8 mouse cellular contexts compared by ENCODE assay signal in the genomic region with DNA sequence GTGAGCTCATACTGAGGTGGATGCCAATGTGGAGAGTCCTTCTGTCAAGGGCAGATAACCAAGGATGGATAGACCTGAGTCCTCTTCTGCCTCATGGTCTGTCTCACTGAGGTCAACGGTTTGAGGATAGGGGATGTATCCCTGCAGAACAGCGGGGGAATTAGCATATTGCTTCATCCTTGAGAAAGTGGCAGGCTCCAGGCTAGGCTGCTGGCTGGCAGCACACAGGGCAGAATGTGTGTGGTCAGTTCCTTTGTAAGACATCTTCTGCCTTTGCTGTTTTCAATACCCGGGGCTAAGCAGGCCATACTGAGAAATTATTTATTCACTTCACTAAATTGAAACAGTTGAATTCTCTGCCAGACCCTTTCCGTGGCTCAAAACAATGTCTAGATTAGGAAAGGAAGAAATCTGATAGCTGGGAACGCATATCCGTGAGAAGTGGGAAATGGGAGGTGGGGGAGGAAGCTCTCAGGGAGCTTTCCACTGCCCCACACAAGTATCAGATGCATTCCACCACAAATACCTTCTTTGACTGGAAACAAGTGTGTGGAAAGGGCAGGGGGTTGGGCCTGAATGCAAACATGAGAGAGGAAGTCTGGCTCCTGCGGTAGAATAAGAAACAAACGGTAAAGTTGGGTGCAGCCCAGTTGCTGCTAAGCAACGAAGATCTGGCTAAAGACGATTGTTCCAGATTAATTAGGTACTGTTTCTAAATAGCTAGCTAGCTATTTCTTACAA. TPM values are rescaled to one million over a fixed set of nuclear protein-coding genes. Genes with fewer than 3 reads are reported as not detected.
DNase-seq lines count a peak whose midpoint lies in the region; ATAC-seq and TF ChIP-seq lines count a peak whose summit lies in the region.

No protein-coding gene starts in this region.

- WGBS in heart, embryonic 10.5 days, result 19% methylated on average over 10 of the region's 10 CpGs
- WGBS in liver, embryonic 16.5 days (ENCODE audit: insufficient replicate concordance), result 13% methylated on average over 10 of the region's 10 CpGs
- WGBS in stomach, postnatal 0 days, result 9% methylated on average over 10 of the region's 10 CpGs

- H3K9ac ChIP-seq in liver, embryonic 16.5 days (ENCODE audit: low read depth, low read length), result no peak overlapping the region
- no peak overlapping the region for H3K9ac ChIP-seq in stomach, postnatal 0 days (ENCODE audit: low read length)

- peak overlapping the region; percentile 77 for H3K27ac ChIP-seq in heart, embryonic 10.5 days
- no peak overlapping the region for H3K27ac ChIP-seq in liver, embryonic 16.5 days (ENCODE audit: low read length)
- peak overlapping the region; percentile 56; the same call in 1 of the 2 replicates for H3K27ac ChIP-seq in stomach, postnatal 0 days (replicated peaks)

- 0 out of 2 replicates have a peak, but pooled peaks have one; percentile 16 for ATAC-seq in liver, embryonic 16.5 days (ENCODE audit: low read depth)
- ATAC-seq in stomach, postnatal 0 days (ENCODE audit: low FRiP score, low TSS enrichment), result peak; percentile 38; the same call in 1 of the 2 replicates
- no peak for ATAC-seq in cerebellum, adult (ENCODE audit: insufficient number of reproducible peaks, low FRiP score, low TSS enrichment)

- TF ChIP-seq CTCF in stomach, postnatal 0 days (IDR thresholded peaks at IDR 0.05; ENCODE audit: low read depth), result no peak

- no peaks in the 10 kb centered on the region for H3K36me3 ChIP-seq in heart, embryonic 10.5 days
- H3K36me3 ChIP-seq in liver, embryonic 16.5 days (ENCODE audit: control insufficient read depth, insufficient read depth), result no peaks in the 10 kb centered on the region
- H3K36me3 ChIP-seq in stomach, postnatal 0 days (ENCODE audit: control insufficient read depth, insufficient read depth, low read length), result no peaks in the 10 kb centered on the region

- H3K4me1 ChIP-seq in heart, embryonic 10.5 days, result peaks cover 46% of the 10 kb centered on the region
- H3K4me1 ChIP-seq in liver, embryonic 16.5 days (ENCODE audit: control insufficient read depth, low read depth, low read length), result peaks cover 8% of the 10 kb centered on the region
- no peaks in the 10 kb centered on the region for H3K4me1 ChIP-seq in stomach, postnatal 0 days (replicated peaks; ENCODE audit: control insufficient read depth, insufficient read depth)

- H3K9me3 ChIP-seq in heart, embryonic 10.5 days, result no peaks in the 10 kb centered on the region
- H3K9me3 ChIP-seq in liver, embryonic 16.5 days (replicated peaks; ENCODE audit: control insufficient read depth, low read length), result no peaks in the 10 kb centered on the region
- H3K9me3 ChIP-seq in stomach, postnatal 0 days (ENCODE audit: control insufficient read depth, low read length), result no peaks in the 10 kb centered on the region

- peak; percentile 18 for DNase-seq in CD4-positive helper T cell, adult 2 months (ENCODE audit: low read depth, low spot score)
- peak; percentile 36 for DNase-seq in ES-CJ7 (ENCODE audit: low read depth, low spot score)
- no peak for DNase-seq in heart, embryonic 10.5 days (ENCODE audit: low spot score)
- no peak for DNase-seq in stomach, postnatal 0 days (ENCODE audit: low spot score)
- DNase-seq in urinary bladder, postnatal 14 days (ENCODE audit: low spot score), result no peak
- no peak for DNase-seq in spleen, adult 12 weeks (ENCODE audit: low spot score)

- H3K4me3 ChIP-seq in heart, embryonic 10.5 days, result no peak overlapping the region
- H3K4me3 ChIP-seq in liver, embryonic 16.5 days (ENCODE audit: low read depth, low read length), result no peak overlapping the region
- no peak overlapping the region for H3K4me3 ChIP-seq in stomach, postnatal 0 days (ENCODE audit: low read depth, low read length)

- H3K27me3 ChIP-seq in heart, embryonic 10.5 days (ENCODE audit: insufficient read depth, poor library complexity, severe bottlenecking), result no peaks in the 10 kb centered on the region
- H3K27me3 ChIP-seq in liver, embryonic 16.5 days (ENCODE audit: control insufficient read depth, insufficient read depth, low read depth, low read length), result no peaks in the 10 kb centered on the region
- H3K27me3 ChIP-seq in stomach, postnatal 0 days (ENCODE audit: control insufficient read depth, insufficient read depth, low read length), result no peaks in the 10 kb centered on the region

- no peak for TF ChIP-seq EP300 in stomach, postnatal 0 days (optimal IDR thresholded peaks at IDR 0.05)

- H3K4me2 ChIP-seq in liver, embryonic 16.5 days (ENCODE audit: low read depth, low read length), result no peak overlapping the region
- peak overlapping the region; percentile 11; the same call in 1 of the 2 replicates for H3K4me2 ChIP-seq in stomach, postnatal 0 days (replicated peaks; ENCODE audit: low read depth)

RNA-seq across cellular contexts. Expression of a gene that starts 44.4 kb away (rescaled TPM):
- polyA plus RNA-seq in heart, embryonic 10.5 days (2016; fragmentation: Nextera tagmentation; extraction: Ambion mirVana), result 0.16 and 0.69 TPM in 2 replicates
- polyA plus RNA-seq in liver, embryonic 16.5 days (2015; fragmentation: Nextera tagmentation; extraction: Ambion mirVana), result 0.09 and 0.14 TPM in 2 replicates
- 1.3 and 1.6 TPM in 2 replicates for polyA plus RNA-seq in stomach, postnatal 0 days (2015; fragmentation: Nextera tagmentation; extraction: Ambion mirVana)

RNA-seq across cellular contexts. Expression of a gene that starts 57.8 kb away (rescaled TPM):
- polyA plus RNA-seq in heart, embryonic 10.5 days (2016; fragmentation: Nextera tagmentation; extraction: Ambion mirVana), result 0.16 and 0.31 TPM in 2 replicates
- 3.9 and 4.4 TPM in 2 replicates for polyA plus RNA-seq in liver, embryonic 16.5 days (2015; fragmentation: Nextera tagmentation; extraction: Ambion mirVana)
- 4.7 and 5.3 TPM in 2 replicates for polyA plus RNA-seq in stomach, postnatal 0 days (2015; fragmentation: Nextera tagmentation; extraction: Ambion mirVana)

Comparison
In these comparisons a context has a peak if more than half of its experiments do, and no peak if none do; other contexts are left out.
1. DNase-seq: peak in CD4-positive helper T cell, adult 2 months (single experiment) and ES-CJ7 (single experiment); none in heart, embryonic 10.5 days (single experiment), stomach, postnatal 0 days (single experiment), urinary bladder, postnatal 14 days (single experiment) and spleen, adult 12 weeks (single experiment).